Mouse (Mus musculus) forebrain, embryonic 15.5 days (tissue): ENCODE measurements around the gene Eng. TPM values are rescaled to one million over a fixed set of nuclear protein-coding genes. Genes with fewer than 3 reads are reported as not detected.

ENCODE experiments used
- ATAC-seq: fragments of 200-750 bp; cut with Nextera tagmentation; replicated peaks from 2 replicates; pipeline ENCODE4 v1.8.0; 2017; ENCODE audit warnings: mild to moderate bottlenecking, moderate TSS enrichment, moderate library complexity
- H3K27ac ChIP-seq: fragments of 300-500 bp; sonication (generic); replicated peaks from 2 replicates; pipeline ENCODE4 v1.5.1; 2015; ENCODE audit warnings: mild to moderate bottlenecking, inconsistent platforms
- H3K27me3 ChIP-seq: fragments of 300-500 bp; sonication (generic); 2 replicates; pipeline ENCODE4 v1.6.1; 2015; ENCODE audit warnings: inconsistent platforms
- H3K36me3 ChIP-seq: fragments of 300-500 bp; sonication (generic); 2 replicates; pipeline ENCODE4 v1.6.1; 2015; ENCODE audit warnings: mild to moderate bottlenecking, inconsistent platforms
- H3K4me1 ChIP-seq: fragments of 300-500 bp; sonication (generic); 2 replicates; pipeline ENCODE4 v1.6.1; 2015; ENCODE audit warnings: inconsistent platforms
- H3K4me2 ChIP-seq: fragments of 300-500 bp; sonication (generic); replicated peaks from 2 replicates; pipeline ENCODE4 v1.6.1; 2015; ENCODE audit warnings: mild to moderate bottlenecking, inconsistent platforms
- H3K4me3 ChIP-seq: fragments of 300-500 bp; sonication (generic); 2 replicates; pipeline ENCODE4 v1.5.1; 2015; ENCODE audit warnings: mild to moderate bottlenecking, inconsistent platforms
- H3K9ac ChIP-seq: fragments of 300-500 bp; sonication (generic); replicated peaks from 2 replicates; pipeline ENCODE4 v1.6.1; 2015; ENCODE audit warnings: mild to moderate bottlenecking, inconsistent platforms
- H3K9me3 ChIP-seq: fragments of 300-500 bp; sonication (generic); 2 replicates; pipeline ENCODE4 v1.6.1; 2016; ENCODE audit warnings: inconsistent platforms
- WGBS: fragments of 180-500 bp; shearing (Covaris S2); methylation state at CpG from one replicate; pipeline ENCODE4 v1.1.7; 2015; ENCODE audit warnings: mixed read lengths; 5-methylcytosine and 5-hydroxymethylcytosine counted together
- polyA plus RNA-seq: library from polyadenylated mRNA; unstranded; fragments of >200 nt; fragmentation: Nextera tagmentation; extraction: Ambion mirVana; gene quantifications from 2 replicates; pipeline ENCODE4 v1.2.1, GENCODE M21; 2015

The Eng gene
- polyA plus RNA-seq, 1 experiment from 2014 or later = 23.4 TPM

DNA sequence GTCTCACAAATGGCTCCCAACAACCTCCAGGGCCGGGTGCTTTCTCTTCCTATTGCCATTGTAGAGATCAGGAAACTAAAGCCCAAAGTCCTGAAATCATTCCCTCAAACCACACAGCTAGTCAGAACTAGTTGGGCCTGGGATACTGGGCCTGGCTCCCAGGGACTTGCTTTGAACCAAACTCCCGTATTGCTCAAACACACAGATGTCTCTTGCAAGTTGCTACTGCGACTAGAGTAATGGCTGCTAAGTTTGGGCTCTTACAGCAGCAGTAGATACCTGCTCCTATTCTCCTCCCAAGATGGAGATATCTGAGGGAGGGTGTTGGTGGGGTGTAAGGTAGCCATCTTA is 9.0 kb downstream of the Eng start:
- Histone ChIP-seq H3K9ac (no peak overlapping the region), H3K27me3 (no peaks in the 10 kb centered on the region), H3K9me3 (no peaks in the 10 kb centered on the region), H3K4me1 (no peaks in the 10 kb centered on the region), H3K27ac (no peak overlapping the region), H3K4me3 (no peak overlapping the region), H3K36me3 (no peaks in the 10 kb centered on the region), H3K4me2 (no peak overlapping the region)
- WGBS = 83% methylated on average over 3 of the region's 3 CpGs
- ATAC-seq = no peak

DNA sequence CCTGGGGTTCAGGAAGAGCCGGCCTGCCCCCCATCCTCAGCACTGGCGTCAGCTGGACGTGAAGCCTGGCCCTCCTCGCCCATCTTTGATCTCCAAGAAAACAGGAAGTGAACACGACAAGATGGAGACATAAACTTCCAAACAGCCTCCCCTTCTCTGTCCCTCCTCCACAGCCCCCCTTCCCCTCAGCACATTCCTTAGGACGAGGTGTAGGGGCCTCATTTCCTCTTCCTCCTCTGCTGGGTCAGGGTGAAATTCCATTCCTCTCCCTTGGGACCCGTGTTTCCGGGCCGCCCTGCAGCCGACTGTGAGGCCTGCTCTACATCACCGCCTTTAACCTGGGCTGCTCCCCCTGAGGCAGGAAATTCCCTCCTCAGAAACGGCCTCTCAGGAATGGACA is 9.4 kb downstream of the Eng start:
- H3K4me1 ChIP-seq = no peaks in the 10 kb centered on the region
- no peaks in the 10 kb centered on the region for H3K27me3 ChIP-seq
- WGBS = 81% methylated on average over 12 of the region's 12 CpGs
- ATAC-seq = no peak
- no peaks in the 10 kb centered on the region for H3K36me3 ChIP-seq
- H3K27ac ChIP-seq = no peak overlapping the region
- H3K9ac ChIP-seq = no peak overlapping the region
- no peak overlapping the region for H3K4me3 ChIP-seq
- H3K9me3 ChIP-seq = no peaks in the 10 kb centered on the region
- H3K4me2 ChIP-seq = no peak overlapping the region

DNA sequence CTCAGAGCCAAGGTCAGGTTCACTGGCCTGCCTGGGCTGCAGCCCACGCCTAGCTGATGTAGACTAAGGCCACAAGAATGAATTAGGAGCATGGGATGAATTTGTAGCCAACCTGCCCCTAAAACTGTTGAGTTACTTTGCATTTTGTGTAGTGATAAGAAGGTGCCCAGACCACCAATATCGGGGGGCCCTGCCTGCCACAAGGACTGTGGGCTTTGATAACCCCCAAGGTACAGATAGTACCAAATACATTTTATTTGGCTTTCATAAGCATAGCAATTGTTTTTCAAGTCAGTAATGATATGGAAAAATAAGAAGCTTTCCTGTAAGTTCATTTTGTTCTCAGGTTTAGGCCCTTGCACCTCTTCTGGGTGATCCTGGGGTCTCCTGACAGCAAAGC is 12.5 kb downstream of the Eng start:
- H3K36me3 ChIP-seq = no peaks in the 10 kb centered on the region
- no peaks in the 10 kb centered on the region for H3K9me3 ChIP-seq
- no peaks in the 10 kb centered on the region for H3K4me1 ChIP-seq
- H3K9ac ChIP-seq = no peak overlapping the region
- WGBS = 86% methylated on average over 2 of the region's 2 CpGs
- no peak overlapping the region for H3K27ac ChIP-seq
- H3K4me2 ChIP-seq = no peak overlapping the region
- no peak overlapping the region for H3K4me3 ChIP-seq
- H3K27me3 ChIP-seq = no peaks in the 10 kb centered on the region
- ATAC-seq = no peak

DNA sequence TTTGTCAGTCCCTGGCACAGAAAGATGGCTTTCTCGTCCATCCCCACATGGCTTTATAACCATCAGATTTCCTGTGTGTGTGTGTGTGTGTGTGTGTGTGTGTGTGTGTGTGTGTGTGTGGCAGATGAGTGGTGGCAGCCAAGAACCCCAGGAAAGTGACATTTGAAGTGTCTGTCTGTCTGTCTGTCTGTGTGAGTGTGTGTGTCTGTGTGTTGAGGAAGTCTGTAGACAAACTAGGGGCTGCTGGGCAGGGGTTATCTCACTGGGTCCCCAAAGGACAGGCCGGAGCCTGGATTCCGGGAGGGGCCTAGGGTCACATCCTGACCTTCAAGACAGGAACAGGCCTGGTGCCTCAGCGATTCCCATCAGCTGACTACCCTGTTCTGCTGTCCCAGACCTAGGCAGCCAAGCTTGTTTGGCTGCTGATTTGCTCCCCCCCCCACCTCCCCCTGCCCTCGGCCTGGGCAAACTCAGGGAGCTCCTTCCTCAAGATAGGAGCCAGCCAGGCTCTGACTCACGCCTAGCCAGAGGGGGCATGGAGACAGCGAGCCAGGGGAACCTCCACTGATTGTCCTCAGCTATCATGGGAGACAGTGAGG is 15.2 kb downstream of the Eng start:
- Histone ChIP-seq H3K27me3 (no peaks in the 10 kb centered on the region), H3K4me1 (no peaks in the 10 kb centered on the region), H3K9ac (no peak overlapping the region), H3K4me2 (no peak overlapping the region), H3K36me3 (no peaks in the 10 kb centered on the region), H3K27ac (no peak overlapping the region), H3K4me3 (no peak overlapping the region), H3K9me3 (no peaks in the 10 kb centered on the region)
- ATAC-seq = no peak
- 76% methylated on average over 7 of the region's 7 CpGs for WGBS

DNA sequence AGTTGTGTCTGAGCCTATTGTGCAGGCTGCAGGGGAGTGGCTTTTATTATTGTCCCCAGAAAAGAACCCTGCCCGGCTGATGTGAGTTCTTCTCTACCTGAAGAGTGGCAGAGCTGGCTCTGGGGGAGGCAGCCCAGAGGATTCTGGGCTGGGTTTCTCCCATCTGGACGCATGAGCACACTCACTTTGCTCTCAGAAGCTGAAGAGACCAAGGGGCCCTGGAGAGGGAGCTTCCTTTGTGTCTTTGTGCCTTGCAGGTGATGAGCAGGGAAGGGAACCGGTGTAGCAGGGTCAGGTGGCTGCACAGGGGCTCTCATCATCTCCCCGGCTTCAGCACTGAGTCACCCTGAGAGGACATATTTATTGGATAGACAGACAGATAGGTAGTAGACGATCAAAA is 15.9 kb downstream of the Eng start:
- whole genome bisulfite sequencing = 51% methylated on average over 5 of the region's 5 CpGs
- no peak for ATAC-seq
- no peaks in the 10 kb centered on the region for H3K36me3 ChIP-seq
- H3K4me1 ChIP-seq = no peaks in the 10 kb centered on the region
- H3K9me3 ChIP-seq = no peaks in the 10 kb centered on the region
- no peak overlapping the region for H3K9ac ChIP-seq
- H3K27me3 ChIP-seq = no peaks in the 10 kb centered on the region
- no peak overlapping the region for H3K27ac ChIP-seq
- no peak overlapping the region for H3K4me3 ChIP-seq
- no peak overlapping the region for H3K4me2 ChIP-seq

DNA sequence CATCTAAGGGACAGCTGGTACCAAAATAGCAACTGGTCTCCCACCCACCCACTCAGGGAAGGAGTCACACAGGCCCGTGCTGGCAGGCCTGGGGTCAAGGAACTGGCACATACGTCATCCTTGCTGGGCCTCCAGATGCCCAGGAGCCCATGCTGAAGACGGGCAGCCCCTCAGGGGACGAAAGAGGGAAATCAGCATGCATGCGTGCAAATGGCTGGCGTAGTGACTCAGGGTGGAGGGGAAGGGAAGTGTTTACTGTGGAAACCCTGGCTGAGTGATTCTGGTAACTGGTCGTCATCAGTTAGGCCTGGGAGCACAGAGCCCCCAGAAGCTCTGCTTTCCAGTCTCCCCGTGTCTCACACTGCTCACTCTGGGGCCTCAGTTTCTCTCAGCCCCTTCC is 18.9 kb downstream of the Eng start:
- no peak overlapping the region for H3K4me3 ChIP-seq
- 80% methylated on average over 8 of the region's 8 CpGs for WGBS
- H3K9me3 ChIP-seq = no peaks in the 10 kb centered on the region
- H3K27me3 ChIP-seq = no peaks in the 10 kb centered on the region
- H3K36me3 ChIP-seq = no peaks in the 10 kb centered on the region
- no peak for ATAC-seq
- no peak overlapping the region for H3K27ac ChIP-seq
- no peaks in the 10 kb centered on the region for H3K4me1 ChIP-seq
- H3K9ac ChIP-seq = no peak overlapping the region
- H3K4me2 ChIP-seq = no peak overlapping the region

DNA sequence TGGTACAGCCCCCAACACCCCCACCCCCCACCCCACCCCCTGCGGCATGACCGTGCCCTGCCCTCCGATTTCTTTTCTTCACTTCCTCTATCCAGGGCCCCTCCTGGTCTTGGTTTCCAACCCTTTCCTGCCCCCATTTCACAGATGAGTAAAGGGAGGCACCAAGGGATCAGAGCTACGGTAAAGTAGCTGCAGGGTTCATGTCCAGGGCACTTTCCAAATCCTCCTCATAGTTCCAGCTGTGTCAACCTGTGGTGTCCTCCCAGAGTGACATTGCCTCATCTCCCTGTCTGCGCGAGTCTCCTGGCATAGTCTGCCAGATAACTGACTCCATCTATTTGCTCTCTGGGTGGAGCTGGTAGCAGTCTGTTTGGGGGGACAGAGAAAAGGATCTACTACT is 19.5 kb downstream of the Eng start:
- no peak for ATAC-seq
- no peaks in the 10 kb centered on the region for H3K4me1 ChIP-seq
- WGBS = 92% methylated on average over 6 of the region's 6 CpGs

DNA sequence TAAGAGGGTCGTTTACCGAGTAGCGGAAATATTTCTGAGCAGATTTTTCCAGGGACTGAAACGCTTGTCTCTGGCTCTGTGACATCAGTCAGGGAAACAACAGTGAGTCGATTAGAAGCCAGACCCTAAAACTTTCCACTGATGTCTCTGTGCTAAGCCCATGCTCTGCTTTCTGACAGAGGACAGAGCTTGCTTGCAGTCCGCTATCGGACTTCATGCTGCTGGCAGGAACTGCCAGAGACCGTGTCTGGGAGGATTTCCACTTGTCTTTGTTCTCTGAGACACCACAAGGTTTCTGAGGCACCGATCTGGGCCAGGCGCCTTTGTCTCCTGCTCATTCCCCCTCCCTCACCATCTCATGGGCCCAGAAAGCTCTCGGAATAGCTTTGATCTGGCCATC is 21.4 kb downstream of the Eng start:
- no peak overlapping the region for H3K27ac ChIP-seq

More for the DNA sequence above, 19.5 kb downstream of the Eng start:
- H3K9ac ChIP-seq = no peak overlapping the region
- no peak overlapping the region for H3K4me2 ChIP-seq
- H3K36me3 ChIP-seq = no peaks in the 10 kb centered on the region
- H3K27ac ChIP-seq = no peak overlapping the region
- H3K4me3 ChIP-seq = no peak overlapping the region
- H3K27me3 ChIP-seq = no peaks in the 10 kb centered on the region
- H3K9me3 ChIP-seq = no peaks in the 10 kb centered on the region

DNA sequence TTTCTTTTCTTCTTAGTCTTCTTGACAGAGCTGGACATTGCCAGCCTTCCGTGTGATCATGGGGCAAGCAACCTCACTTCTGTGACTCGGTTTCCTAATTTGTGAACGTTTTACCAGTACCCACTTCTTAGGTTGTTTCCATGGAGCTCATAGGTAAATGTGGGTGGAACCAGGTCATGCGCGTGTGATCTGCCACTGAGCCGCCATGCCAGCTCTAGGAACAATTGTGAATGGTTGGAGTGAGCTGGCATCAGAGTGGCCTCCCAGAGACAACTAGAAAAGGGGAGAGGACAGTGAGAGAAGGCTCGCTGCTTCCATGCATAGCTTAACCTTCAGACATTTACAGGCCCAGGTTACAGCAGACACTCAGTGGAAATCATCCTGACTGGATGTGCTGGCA is 21.8 kb downstream of the Eng start:
- no peak overlapping the region for H3K4me2 ChIP-seq
- no peak for ATAC-seq
- H3K9ac ChIP-seq = no peak overlapping the region
- WGBS = 64% methylated on average over 7 of the region's 7 CpGs
- H3K27me3 ChIP-seq = no peaks in the 10 kb centered on the region
- H3K36me3 ChIP-seq = no peaks in the 10 kb centered on the region
- H3K4me3 ChIP-seq = no peak overlapping the region
- no peak overlapping the region for H3K27ac ChIP-seq
- H3K4me1 ChIP-seq = no peaks in the 10 kb centered on the region
- H3K9me3 ChIP-seq = no peaks in the 10 kb centered on the region

More for the DNA sequence above, 21.4 kb downstream of the Eng start:
- ATAC-seq = no peak
- no peaks in the 10 kb centered on the region for H3K36me3 ChIP-seq
- H3K9ac ChIP-seq = no peak overlapping the region
- H3K4me2 ChIP-seq = no peak overlapping the region
- H3K4me3 ChIP-seq = no peak overlapping the region
- H3K4me1 ChIP-seq = no peaks in the 10 kb centered on the region
- WGBS = 20% methylated on average over 11 of the region's 11 CpGs
- no peaks in the 10 kb centered on the region for H3K27me3 ChIP-seq
- no peaks in the 10 kb centered on the region for H3K9me3 ChIP-seq

DNA sequence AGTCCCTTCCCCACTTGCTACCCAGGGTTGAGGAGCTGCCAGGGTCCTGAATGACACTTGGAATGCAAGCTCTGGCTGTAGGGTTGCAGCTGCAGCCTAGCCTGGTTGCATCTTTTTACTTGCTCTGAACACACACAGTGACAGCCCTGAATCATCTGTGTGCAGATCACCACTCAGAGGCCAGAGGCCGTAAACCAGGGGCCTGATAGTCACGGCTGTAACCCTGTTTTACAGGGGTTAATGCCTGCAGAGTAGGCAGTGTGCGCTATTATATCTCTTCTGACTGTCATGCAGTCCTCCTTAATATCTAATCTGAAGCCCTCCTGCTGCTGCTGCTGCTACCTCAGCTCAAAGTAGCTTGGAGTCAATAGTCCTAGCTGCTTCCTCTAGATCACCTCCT is 23.5 kb downstream of the Eng start:
- Histone ChIP-seq H3K4me2 (no peak overlapping the region), H3K36me3 (no peaks in the 10 kb centered on the region), H3K27me3 (no peaks in the 10 kb centered on the region), H3K4me1 (no peaks in the 10 kb centered on the region), H3K9ac (no peak overlapping the region), H3K27ac (no peak overlapping the region), H3K9me3 (no peaks in the 10 kb centered on the region), H3K4me3 (no peak overlapping the region)
- ATAC-seq = no peak
- WGBS = 83% methylated on average over 3 of the region's 3 CpGs

DNA sequence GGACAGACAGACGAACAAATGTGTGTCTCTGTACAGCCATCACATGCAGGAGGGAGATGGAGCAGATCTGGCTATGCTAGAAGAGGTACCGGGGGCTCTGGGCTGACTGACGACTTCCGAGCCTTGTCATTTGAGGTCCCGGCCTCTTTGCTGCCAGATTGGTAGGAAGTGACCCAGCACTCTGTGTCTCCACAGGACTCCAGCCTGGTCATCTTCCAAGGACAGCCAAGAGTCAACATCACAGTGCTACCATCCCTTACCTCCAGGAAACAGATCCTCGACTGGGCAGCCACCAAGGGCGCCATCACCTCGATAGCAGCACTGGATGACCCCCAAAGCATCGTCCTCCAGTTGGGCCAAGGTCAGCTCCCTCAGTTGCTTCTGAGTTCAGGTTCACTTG is 24.8 kb downstream of the Eng start:
- H3K36me3 ChIP-seq = no peaks in the 10 kb centered on the region
- 89% methylated on average over 9 of the region's 9 CpGs for WGBS

DNA sequence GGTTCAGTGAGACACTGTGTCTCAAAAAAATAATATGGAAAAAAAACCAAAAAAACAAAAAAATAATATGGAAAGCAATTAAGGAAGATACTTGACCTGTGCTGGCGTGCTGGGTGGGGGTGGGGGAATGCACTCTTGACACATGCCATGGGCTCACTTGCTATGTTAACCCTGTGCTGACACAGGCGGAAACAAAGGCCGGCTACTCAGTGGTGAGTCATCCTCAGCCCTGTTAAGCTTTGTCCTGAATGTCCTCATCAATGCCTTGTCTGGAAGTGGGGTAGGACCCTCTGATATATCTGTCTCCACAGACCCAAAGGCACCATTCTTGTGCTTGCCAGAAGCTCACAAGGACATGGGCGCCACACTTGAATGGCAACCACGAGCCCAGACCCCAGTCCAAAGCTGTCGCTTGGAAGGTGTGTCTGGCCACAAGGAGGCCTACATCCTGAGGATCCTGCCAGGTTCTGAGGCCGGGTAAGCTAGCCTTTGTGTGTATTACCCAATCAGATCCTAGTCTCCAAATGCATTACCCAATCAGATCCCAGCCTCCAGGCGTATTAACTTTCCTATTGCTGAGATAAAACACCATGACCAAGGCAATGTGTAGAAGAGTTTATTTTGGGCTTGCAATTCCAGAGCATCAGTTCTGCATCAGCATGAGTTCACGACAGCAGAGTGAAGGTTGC is 25.7 kb downstream of the Eng start:
- ATAC-seq = no peak
- Histone ChIP-seq H3K9me3 (no peaks in the 10 kb centered on the region), H3K4me3 (no peak overlapping the region), H3K27ac (no peak overlapping the region), H3K27me3 (no peaks in the 10 kb centered on the region), H3K4me1 (no peaks in the 10 kb centered on the region), H3K9ac (no peak overlapping the region), H3K36me3 (no peaks in the 10 kb centered on the region), H3K4me2 (no peak overlapping the region)
- WGBS = 71% methylated on average over 9 of the region's 9 CpGs

More for the DNA sequence above, 24.8 kb downstream of the Eng start:
- ATAC-seq = no peak
- Histone ChIP-seq H3K27ac (no peak overlapping the region), H3K9ac (no peak overlapping the region), H3K9me3 (no peaks in the 10 kb centered on the region), H3K4me2 (no peak overlapping the region), H3K27me3 (no peaks in the 10 kb centered on the region), H3K4me3 (no peak overlapping the region), H3K4me1 (no peaks in the 10 kb centered on the region)
